Mouse (Mus musculus) heart, adult 2 months (tissue): ENCODE measurements around the gene Eif3b. TPM values are rescaled to one million over a fixed set of nuclear protein-coding genes. Genes with fewer than 3 reads are reported as not detected.
A peak's percentile ranks its signal among the peaks of the same experiment; 100 is the strongest.
"Not testable (repeated sequence)": the region's sequence is repeated elsewhere in the genome, so short reads cannot be mapped to it uniquely, and the experiment has no call there.

Experiments used
- DNase-seq, 2 experiments: peaks; one replicate each; pipeline ENCODE4 v3.0.0; 2021
- H3K27ac ChIP-seq: fragments of 200-600 bp; 2 replicates; pipeline ENCODE4 v1.8.1; 2022
- H3K27me3 ChIP-seq: fragments of 200-500 bp; 2 replicates; pipeline ENCODE4 v1.6.1; 2012; ENCODE audit warnings: mild to moderate bottlenecking, low read length, inconsistent platforms, mixed read lengths; ENCODE audit not compliant: control insufficient read depth, insufficient read depth
- H3K36me3 ChIP-seq: fragments of 200-500 bp; 2 replicates; pipeline ENCODE4 v1.6.1; 2012; ENCODE audit warnings: low read length, inconsistent platforms; ENCODE audit not compliant: control insufficient read depth, insufficient read depth
- H3K4me1 ChIP-seq: fragments of 200-500 bp; 2 replicates; pipeline ENCODE4 v1.6.1; 2011; ENCODE audit warnings: low read length; ENCODE audit not compliant: control insufficient read depth, insufficient read depth
- H3K4me3 ChIP-seq: fragments of 200-600 bp; 2 replicates; pipeline ENCODE4 v1.8.1; 2022
- H3K79me2 ChIP-seq: fragments of 200-500 bp; replicated peaks from 2 replicates; pipeline ENCODE4 v1.6.1; 2012; ENCODE audit warnings: mild to moderate bottlenecking, inconsistent platforms, low read length, moderate library complexity, mixed read lengths; ENCODE audit not compliant: control insufficient read depth, insufficient read depth
- H3K9ac ChIP-seq: fragments of 200-500 bp; 2 replicates; pipeline ENCODE4 v1.6.1; 2012; ENCODE audit warnings: low read depth, mild to moderate bottlenecking, control low read depth, inconsistent platforms, low read length, mixed read lengths
- CTCF ChIP-seq: fragments of 200-600 bp; IDR thresholded peaks from 2 replicates; pipeline ENCODE4 v1.8.1; 2022; ENCODE audit warnings: antibody characterized with exemption, mild to moderate bottlenecking, moderate library complexity
- EP300 ChIP-seq: fragments of 200-500 bp; IDR thresholded peaks from 2 replicates; pipeline ENCODE4 v1.6.1; 2011; ENCODE audit warnings: low read depth, low read length, control low read depth; ENCODE audit not compliant: insufficient read depth
- POLR2A ChIP-seq: fragments of 200-500 bp; IDR thresholded peaks from 2 replicates; pipeline ENCODE4 v1.6.1; 2011; ENCODE audit warnings: mild to moderate bottlenecking, low read depth, low read length, control low read depth; ENCODE audit not compliant: insufficient read depth
- WGBS: fragments of 180-500 bp; shearing (Covaris S2); methylation state at CpG from one replicate; pipeline ENCODE4 v1.1.7; 2018; 5-methylcytosine and 5-hydroxymethylcytosine counted together
- intact Hi-C: fragments of 180-260 bp; cut with DNase I; formaldehyde crosslinking; loops from one replicate; pipeline ENCODE4 v1.15.1; 2025
- polyA plus RNA-seq: library from polyadenylated mRNA; depleted of rRNA; stranded (reverse); fragments of >200 nt; gene quantifications from 2 replicates; pipeline ENCODE4 v1.2.3, GENCODE M21; 2012
- total RNA-seq, 2 experiments: library from RNA; stranded (reverse); gene quantifications; 2 replicates each; pipeline ENCODE4 v1.2.3; 2021

Gene Eif3b
- total and polyA plus RNA-seq, 3 experiments, result 49.0 to 95.2 (median 86.9) TPM

GRCm38 (mm10) chr5:140418106-140418488 lies 1.0 kb upstream of the Eif3b start:
- H3K4me3 ChIP-seq, result peak overlapping the region; percentile 93
- peak in 1 of 2 experiments; percentile 25 for DNase-seq
- H3K27me3 ChIP-seq, result no peaks in the 10 kb centered on the region
- no peak for TF ChIP-seq CTCF
- no peak for TF ChIP-seq EP300
- TF ChIP-seq POLR2A, result no peak
- intact Hi-C loops, result loop anchor here (2.0 kb wide), 1 partner anchor 29 kb away; the partner anchor contains the start of gene Snx8
- WGBS, result under 1% methylated on average over 12 of the region's 12 CpGs
- peak overlapping the region; percentile 91 for H3K9ac ChIP-seq
- H3K27ac ChIP-seq, result peak overlapping the region; percentile 99
- no peaks in the 10 kb centered on the region for H3K36me3 ChIP-seq
- H3K4me1 ChIP-seq, result peaks cover 6% of the 10 kb centered on the region
- H3K79me2 ChIP-seq, result peaks cover 8% of the 10 kb centered on the region

- Histone ChIP-seq H3K27ac (peak overlapping the region; percentile 99), H3K27me3 (no peaks in the 10 kb centered on the region), H3K4me3 (peak overlapping the region; percentile 93), H3K36me3 (no peaks in the 10 kb centered on the region), H3K9ac (peak overlapping the region; percentile 96), H3K79me2 (peaks cover 10% of the 10 kb centered on the region), H3K4me1 (peaks cover 6% of the 10 kb centered on the region)
- TF ChIP-seq CTCF, result no peak
- no peak for TF ChIP-seq EP300
- no peak for TF ChIP-seq POLR2A
- DNase-seq, result no peak
- under 1% methylated on average over 61 of the region's 62 CpGs for WGBS
- intact Hi-C loops, result loop anchor here (2.0 kb wide), 1 partner anchor 31 kb away; the partner anchor contains the start of gene Snx8
Observed at GRCm38 (mm10) chr5:140419442-140420080, 433 bp downstream of the Eif3b start.

GRCm38 (mm10) chr5:140420616-140421015 lies 1.5 kb downstream of the Eif3b start:
- Histone ChIP-seq H3K27ac (no peak overlapping the region), H3K9ac (no peak overlapping the region), H3K79me2 (peaks cover 10% of the 10 kb centered on the region), H3K36me3 (no peaks in the 10 kb centered on the region), H3K4me3 (peak overlapping the region; percentile 93; the same call in 1 of the 2 replicates), H3K4me1 (peaks cover 6% of the 10 kb centered on the region), H3K27me3 (no peaks in the 10 kb centered on the region)
- intact Hi-C loops, result no loop called here
- DNase-seq, result no peak
- no peak for TF ChIP-seq CTCF
- no peak for TF ChIP-seq POLR2A
- TF ChIP-seq EP300, result no peak
- 42% methylated on average over 4 of the region's 4 CpGs for WGBS

GRCm38 (mm10) chr5:140425016-140425783 lies 6.1 kb downstream of the Eif3b start:
- intact Hi-C loops, result no loop called here
- H3K4me1 ChIP-seq, result peaks cover 4% of the 10 kb centered on the region
- DNase-seq, result no peak
- WGBS, result 93% methylated on average over 17 of the region's 17 CpGs
- H3K4me3 ChIP-seq, result no peak overlapping the region
- H3K9ac ChIP-seq, result no peak overlapping the region
- no peak overlapping the region for H3K27ac ChIP-seq
- TF ChIP-seq EP300, result no peak
- H3K79me2 ChIP-seq, result peaks cover 5% of the 10 kb centered on the region
- H3K36me3 ChIP-seq, result no peaks in the 10 kb centered on the region
- no peaks in the 10 kb centered on the region for H3K27me3 ChIP-seq

- H3K4me3 ChIP-seq, H3K9ac ChIP-seq, intact Hi-C loops: not testable (repeated sequence)
Observed at GRCm38 (mm10) chr5:140439117-140439516, 20.0 kb downstream of the Eif3b start.

GRCm38 (mm10) chr5:140441406-140441805 lies 22.3 kb downstream of the Eif3b start:
- WGBS, result 93% methylated on average over 3 of the region's 3 CpGs
- Histone ChIP-seq H3K79me2 (no peaks in the 10 kb centered on the region), H3K36me3 (no peaks in the 10 kb centered on the region)

More at GRCm38 (mm10) chr5:140439117-140439516, 20.0 kb downstream of the Eif3b start:
- DNase-seq, H3K36me3 ChIP-seq, H3K27me3 ChIP-seq, H3K27ac ChIP-seq, H3K79me2 ChIP-seq, H3K4me1 ChIP-seq: not testable (repeated sequence)
- peak; percentile 41 for TF ChIP-seq CTCF
- WGBS, result 33% methylated on average over 1 of the region's 6 CpGs

More at GRCm38 (mm10) chr5:140441406-140441805, 22.3 kb downstream of the Eif3b start:
- Histone ChIP-seq H3K4me1 (peaks cover 2% of the 10 kb centered on the region; the same call in 1 of the 2 replicates), H3K27me3 (no peaks in the 10 kb centered on the region), H3K4me3 (no peak overlapping the region), H3K27ac (no peak overlapping the region), H3K9ac (no peak overlapping the region)
- TF ChIP-seq POLR2A, result no peak
- TF ChIP-seq EP300, result no peak
- TF ChIP-seq CTCF, result no peak
- intact Hi-C loops, result no loop called here
- DNase-seq, result no peak
